Mouse (Mus musculus) CD8-positive naive resting alpha-beta T cell, adult 57 days (primary cell): ENCODE data around the gene Wdr59. TPM values are rescaled to one million over a fixed set of nuclear protein-coding genes. Genes with fewer than 3 reads are reported as not detected.

Experiments
- total RNA-seq: library from RNA; stranded (reverse); gene quantifications from one replicate; pipeline ENCODE4 v1.2.4, GENCODE M21; 2023

Gene Wdr59
- 14.4 TPM for total RNA-seq

DNA sequence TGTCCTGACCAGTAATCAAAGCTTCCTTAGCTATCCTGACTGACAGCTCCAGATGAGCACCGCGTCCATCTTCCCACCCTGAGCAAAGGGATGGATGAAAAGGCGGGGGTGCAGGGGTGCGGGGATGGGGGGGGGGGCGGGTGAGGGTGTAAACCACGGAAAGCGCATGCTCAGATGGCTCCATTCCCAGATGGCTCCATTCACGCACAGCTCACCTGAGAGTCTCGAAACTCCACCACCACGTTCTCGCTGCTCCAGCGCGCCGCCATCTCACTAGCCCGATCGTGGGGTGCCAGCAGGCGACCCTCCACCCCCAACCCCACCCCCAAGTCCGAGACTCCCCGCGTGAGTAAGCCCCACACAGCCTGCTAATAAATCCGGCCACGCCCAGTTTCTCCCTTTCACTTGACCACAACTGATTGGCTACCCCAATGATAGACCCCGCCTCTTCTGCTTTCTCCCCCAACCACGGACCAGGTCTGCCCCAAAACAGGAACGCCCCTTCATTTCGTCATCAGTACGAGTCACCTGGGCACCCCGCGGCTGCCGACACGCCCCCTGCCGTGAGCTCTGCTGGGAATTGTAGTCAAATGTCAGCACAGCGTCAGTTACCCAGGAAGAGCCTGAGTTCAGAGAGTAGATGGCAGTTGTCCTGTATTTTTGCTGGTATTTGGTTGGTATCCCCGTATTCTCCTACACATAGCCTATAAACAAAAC lies at the start of gene Wdr59:
Gene Wdr59, minus strand, starts transcription at position 380 of the 717 bp plus-strand sequence.

GRCm38 (mm10) chr8:111536031-111536977 lies 14.4 kb upstream of the Wdr59 start, which contains the start of gene Znrf1:
TSS of gene Znrf1 (plus strand) at chr8:111536097.

Other genes starting within 250 kb of the Wdr59 start
- 25.9 TPM for gene Rfwd3, start 221.9 kb downstream of the Wdr59 start, total RNA-seq
- gene Mlkl, start 183.9 kb downstream of the Wdr59 start, total RNA-seq, result not detected
- not detected for gene Fa2h, start 128.3 kb downstream of the Wdr59 start, total RNA-seq
- 116 TPM for gene Znrf1, start 14.0 kb upstream of the Wdr59 start, total RNA-seq
- gene Ldhd, start 108.3 kb upstream of the Wdr59 start, total RNA-seq, result 0.73 TPM
- 25.0 TPM for gene Zfp1, start 121.3 kb upstream of the Wdr59 start, total RNA-seq
- gene Ctrb1, start 168.9 kb upstream of the Wdr59 start, total RNA-seq, result 24.3 TPM
- gene Bcar1, start 221.7 kb upstream of the Wdr59 start, total RNA-seq, result not detected